Mouse (Mus musculus) gastrocnemius, postnatal 14 days (tissue): ENCODE data around the gene Tmem204. TPM values are rescaled to one million over a fixed set of nuclear protein-coding genes. Genes with fewer than 3 reads are reported as not detected.
A peak's percentile ranks its signal among the peaks of the same experiment; 100 is the strongest.

Source experiments
- DNase-seq: peaks from one replicate; pipeline ENCODE4 v3.0.0; 2021; ENCODE audit warnings: mixed read lengths
- intact Hi-C: fragments of 180-260 bp; cut with DNase I; formaldehyde crosslinking; loops from one replicate; pipeline ENCODE4 v1.15.1; 2025; ENCODE audit warnings: low total_unique reads
- total RNA-seq, 2 experiments: library from RNA; stranded (reverse); gene quantifications; 2 replicates each; pipeline ENCODE4 v1.2.3; 2021

The Tmem204 gene
- total RNA-seq, 2 experiments from 2014 or later = 13.9 to 16.3 TPM

GRCm38 (mm10) chr17:25045281-25045680, 38.1 kb downstream of the Tmem204 start:
- intact Hi-C loops = no loop called here
- no peak for DNase-seq

- intact Hi-C loops = no loop called here
- DNase-seq = no peak
These were observed 38.5 kb downstream of the Tmem204 start for GRCm38 (mm10) chr17:25044879-25045278.

GRCm38 (mm10) chr17:25036183-25036582, 47.2 kb downstream of the Tmem204 start:
- intact Hi-C loops = no loop called here
- no peak for DNase-seq

- intact Hi-C loops = no loop called here
- peak; percentile 79 for DNase-seq
These were observed 66.9 kb downstream of the Tmem204 start for GRCm38 (mm10) chr17:25016292-25017132.

- intact Hi-C loops = no loop called here
- DNase-seq = peak; percentile 99
These were observed 67.6 kb downstream of the Tmem204 start, which contains the start of the genes Cramp1l and Ift140 for GRCm38 (mm10) chr17:25015655-25016291. Cramp1l (minus strand) TSS chr17:25015788. Ift140 (plus strand) TSS chr17:25016085.

- intact Hi-C loops = no loop called here
- peak; percentile 34 for DNase-seq
These were observed 68.4 kb downstream of the Tmem204 start for GRCm38 (mm10) chr17:25014841-25015570.

- peak; percentile 28 for DNase-seq
- intact Hi-C loops = no loop called here
These were observed 69.5 kb downstream of the Tmem204 start for GRCm38 (mm10) chr17:25013606-25014501.

Other genes with a start within 250 kb of the Tmem204 start
- 10 to 100 TPM; 71.1 to 77.2 TPM for gene Hagh, start 243.4 kb downstream of the Tmem204 start, total RNA-seq
- 10 to 100 TPM; 38.9 to 46.1 TPM for gene Fahd1, start 233.2 kb downstream of the Tmem204 start, total RNA-seq
- 1 to 10 TPM; 2.9 TPM for gene Igfals, start 217.6 kb downstream of the Tmem204 start, total RNA-seq
- 10 to 100 TPM; 12.5 to 14.6 TPM for gene Nubp2, start 197.2 kb downstream of the Tmem204 start, total RNA-seq
- gene Spsb3, start 196.9 kb downstream of the Tmem204 start, total RNA-seq = 10 to 100 TPM; 24.4 to 29.2 TPM
- 10 to 100 TPM; 13.9 to 14.5 TPM for gene Eme2, start 188.5 kb downstream of the Tmem204 start, total RNA-seq
- 100 to 1,000 TPM; 118 to 120 TPM for gene Mrps34, start 188.5 kb downstream of the Tmem204 start, total RNA-seq
- 1 to 10 TPM; 7.6 to 9.0 TPM for gene Nme3, start 187.1 kb downstream of the Tmem204 start, total RNA-seq
- gene Mapk8ip3, start 146.6 kb downstream of the Tmem204 start, total RNA-seq = 10 to 100 TPM; 16.3 to 19.2 TPM
- gene Jpt2, start 122.9 kb downstream of the Tmem204 start, total RNA-seq = 10 to 100 TPM in 1 of 2 experiments, 1 to 10 TPM in 1; 8.2 to 13.3 TPM
- 1 to 10 TPM; 7.1 to 7.3 TPM for gene Cramp1l, start 67.8 kb downstream of the Tmem204 start, total RNA-seq
- gene Ift140, start 67.5 kb downstream of the Tmem204 start, total RNA-seq = 1 to 10 TPM; 2.9 to 4.1 TPM
- gene Telo2, start 32.4 kb upstream of the Tmem204 start, total RNA-seq = 1 to 10 TPM; 9.2 to 9.3 TPM
- 1 to 10 TPM; 8.4 to 9.6 TPM for gene Ptx4, start 37.2 kb upstream of the Tmem204 start, total RNA-seq
- gene Clcn7, start 49.8 kb upstream of the Tmem204 start, total RNA-seq = 10 to 100 TPM; 14.3 to 15.5 TPM
- not detected for gene Ccdc154, start 78.9 kb upstream of the Tmem204 start, total RNA-seq
- not detected for gene Gm38655, start 91.9 kb upstream of the Tmem204 start, total RNA-seq
- 10 to 100 TPM; 13.0 to 13.1 TPM for gene BC003965, start 101.0 kb upstream of the Tmem204 start, total RNA-seq
- 1 to 10 TPM; 4.6 to 4.8 TPM for gene Unkl, start 104.8 kb upstream of the Tmem204 start, total RNA-seq
- 10 to 100 TPM; 12.3 to 14.8 TPM for gene Gnptg, start 156.5 kb upstream of the Tmem204 start, total RNA-seq
- 10 to 100 TPM; 19.7 to 21.0 TPM for gene Tsr3, start 156.6 kb upstream of the Tmem204 start, total RNA-seq
- under 1 TPM in 1 of 2 experiments, not detected in 1; 0.41 TPM for gene Baiap3, start 172.8 kb upstream of the Tmem204 start, total RNA-seq
- 10 to 100 TPM; 74.9 to 82.6 TPM for gene Ube2i, start 191.0 kb upstream of the Tmem204 start, total RNA-seq
- gene Prss34, start 214.8 kb upstream of the Tmem204 start, total RNA-seq = 1 to 10 TPM; 1.8 to 2.7 TPM
- gene Prss28, start 225.1 kb upstream of the Tmem204 start, total RNA-seq = not detected
- not detected for gene Prss29, start 235.1 kb upstream of the Tmem204 start, total RNA-seq